ENCODE assay signal across 8 mouse cellular contexts in genomic region chr6:42323371-42324066, GRCm38 (mm10). TPM values are rescaled to one million over a fixed set of nuclear protein-coding genes. Genes with fewer than 3 reads are reported as not detected.
DNase-seq lines count a peak whose midpoint lies in the region; ATAC-seq and TF ChIP-seq lines count a peak whose summit lies in the region.
"Had no signal": no experiment of that assay in that cellular context is flagged by ENCODE, and none has a peak within 500 bp of the region (broad histone marks: within the 10 kb centered on the region; RNA-seq: fewer than 3 reads in every experiment).

No protein-coding gene starts in this region.

- ATAC-seq in lung, postnatal 0 days = peak; percentile 34; the same call in 1 of the 2 replicates
- peak; percentile 55 for ATAC-seq in hindbrain, postnatal 0 days
- ATAC-seq in neural tube, embryonic 12.5 days (ENCODE audit: low FRiP score, low read depth) = peak; percentile 51
- no peak for ATAC-seq in inflammation-experienced regulatory T-cells, adult 6 months

- DNase-seq in lung, postnatal 0 days (ENCODE audit: low spot score) = no peak
- DNase-seq in lung, postnatal 14 days = no peak
- no peak for DNase-seq in embryonic facial prominence, embryonic 10.5 days (ENCODE audit: low spot score)
- DNase-seq in hindbrain, postnatal 0 days (ENCODE audit: low spot score) = peak; percentile 33
- no peak for DNase-seq in gastrocnemius, postnatal 14 days

- H3K9me3 ChIP-seq in lung, postnatal 0 days (ENCODE audit: low read length) = no peaks in the 10 kb centered on the region
- no peaks in the 10 kb centered on the region for H3K9me3 ChIP-seq in embryonic facial prominence, embryonic 10.5 days
- H3K9me3 ChIP-seq in hindbrain, postnatal 0 days (ENCODE audit: low read length) = no peaks in the 10 kb centered on the region
- H3K9me3 ChIP-seq in neural tube, embryonic 12.5 days = no peaks in the 10 kb centered on the region

- H3K4me2 ChIP-seq in lung, postnatal 0 days (replicated peaks; ENCODE audit: low read depth, low read length) = peak overlapping the region; percentile 89
- peak overlapping the region; percentile 85 for H3K4me2 ChIP-seq in hindbrain, postnatal 0 days (ENCODE audit: low read depth, low read length)
- H3K4me2 ChIP-seq in neural tube, embryonic 12.5 days (replicated peaks) = peak overlapping the region; percentile 87

- intact Hi-C loops in gastrocnemius, postnatal 14 days (cut with DNase I; ENCODE audit: low total_unique reads) = loop anchor here (10.0 kb wide), 1 partner anchor 99 kb away; no protein-coding TSS in a partner anchor

- no peak for TF ChIP-seq EP300 in lung, postnatal 0 days (IDR thresholded peaks at IDR 0.05)

- peaks cover 6% of the 10 kb centered on the region; the same call in 1 of the 2 replicates for H3K4me1 ChIP-seq in lung, postnatal 0 days (ENCODE audit: insufficient read depth, low read depth, low read length)
- H3K4me1 ChIP-seq in embryonic facial prominence, embryonic 10.5 days = peaks cover 24% of the 10 kb centered on the region
- H3K4me1 ChIP-seq in hindbrain, postnatal 0 days (ENCODE audit: insufficient read depth, low read length) = no peaks in the 10 kb centered on the region
- peaks cover 6% of the 10 kb centered on the region; the same call in 1 of the 2 replicates for H3K4me1 ChIP-seq in neural tube, embryonic 12.5 days

- H3K9ac ChIP-seq in lung, postnatal 0 days (replicated peaks; ENCODE audit: low read depth) = no peak overlapping the region
- H3K9ac ChIP-seq in hindbrain, postnatal 0 days (replicated peaks; ENCODE audit: low read length) = peak overlapping the region; percentile 82
- H3K9ac ChIP-seq in neural tube, embryonic 12.5 days = peak overlapping the region; percentile 85

- H3K27me3 ChIP-seq in lung, postnatal 0 days (replicated peaks; ENCODE audit: insufficient read depth, low read length) = peaks cover 17% of the 10 kb centered on the region; the same call in 1 of the 2 replicates
- H3K27me3 ChIP-seq in embryonic facial prominence, embryonic 10.5 days (replicated peaks; ENCODE audit: low read depth, poor library complexity, severe bottlenecking) = peaks cover 44% of the 10 kb centered on the region
- H3K27me3 ChIP-seq in hindbrain, postnatal 0 days (ENCODE audit: insufficient read depth, low read length) = no peaks in the 10 kb centered on the region
- H3K27me3 ChIP-seq in neural tube, embryonic 12.5 days (replicated peaks) = no peaks in the 10 kb centered on the region

- no peak overlapping the region for H3K27ac ChIP-seq in lung, postnatal 0 days (ENCODE audit: low read length)
- H3K27ac ChIP-seq in embryonic facial prominence, embryonic 10.5 days (replicated peaks) = peak overlapping the region; percentile 87
- H3K27ac ChIP-seq in hindbrain, postnatal 0 days = peak overlapping the region; percentile 78
- H3K27ac ChIP-seq in neural tube, embryonic 12.5 days = peak overlapping the region; percentile 87; the same call in 1 of the 2 replicates

- H3K36me3 ChIP-seq in lung, postnatal 0 days (ENCODE audit: insufficient read depth, low read length) = no peaks in the 10 kb centered on the region
- H3K36me3 ChIP-seq in embryonic facial prominence, embryonic 10.5 days (replicated peaks) = peaks cover 1% of the 10 kb centered on the region; the same call in 1 of the 2 replicates
- H3K36me3 ChIP-seq in hindbrain, postnatal 0 days (ENCODE audit: insufficient read depth, low read length) = peaks cover 9% of the 10 kb centered on the region; the same call in 1 of the 2 replicates
- peaks cover 15% of the 10 kb centered on the region; the same call in 1 of the 2 replicates for H3K36me3 ChIP-seq in neural tube, embryonic 12.5 days

- 2% methylated on average over 28 of the region's 28 CpGs for WGBS in lung, postnatal 0 days
- WGBS in embryonic facial prominence, embryonic 10.5 days = under 1% methylated on average over 28 of the region's 28 CpGs
- WGBS in hindbrain, postnatal 0 days = 0% methylated on average over 28 of the region's 28 CpGs
- WGBS in neural tube, embryonic 12.5 days = under 1% methylated on average over 28 of the region's 28 CpGs

- TF ChIP-seq CTCF in lung, postnatal 0 days (IDR thresholded peaks at IDR 0.05) = no peak
- no peak for TF ChIP-seq CTCF in hindbrain, postnatal 0 days (IDR thresholded peaks at IDR 0.05; ENCODE audit: low read depth)

- H3K4me3 ChIP-seq in lung, postnatal 0 days (ENCODE audit: low read depth, low read length) = peak overlapping the region; percentile 51
- peak overlapping the region; percentile 81 for H3K4me3 ChIP-seq in embryonic facial prominence, embryonic 10.5 days
- peak overlapping the region; percentile 72 for H3K4me3 ChIP-seq in hindbrain, postnatal 0 days (ENCODE audit: low read length)
- H3K4me3 ChIP-seq in neural tube, embryonic 12.5 days = peak overlapping the region; percentile 76

RNA-seq across cellular contexts. Expression of gene Fam131b, which starts 0.9 kb away (rescaled TPM):
- not detected in 2 replicates for polyA plus RNA-seq in lung, postnatal 0 days (2015; fragmentation: Nextera tagmentation; extraction: Ambion mirVana)
- polyA plus RNA-seq in embryonic facial prominence, embryonic 10.5 days (2016; fragmentation: Nextera tagmentation; extraction: Ambion mirVana) = 0.74 and 0.90 TPM in 2 replicates
- 56.5 and 61.6 TPM in 2 replicates for total RNA-seq in hindbrain, postnatal 0 days (2014; rRNA removed)
- 4.6 and 5.0 TPM in 2 replicates for polyA plus RNA-seq in hindbrain, postnatal 0 days (2015; fragmentation: Nextera tagmentation; extraction: Ambion mirVana)
- polyA plus RNA-seq in neural tube, embryonic 12.5 days (2016; fragmentation: Nextera tagmentation; extraction: Ambion mirVana) = 6.4 and 6.5 TPM in 2 replicates
- not detected for polyA plus RNA-seq in inflammation-experienced regulatory T-cells, adult 6 months (2017; shearing (Covaris generic))
- total RNA-seq in gastrocnemius, postnatal 14 days (2021) = under 1 TPM; 0.60 to 0.80 TPM
- total RNA-seq: common myeloid progenitor, adult 5-6 weeks had no signal

RNA-seq across cellular contexts. Expression of gene Zyx, which starts 25.9 kb away (rescaled TPM):
- 166 and 183 TPM in 2 replicates for polyA plus RNA-seq in lung, postnatal 0 days (2015; fragmentation: Nextera tagmentation; extraction: Ambion mirVana)
- 93.8 and 96.9 TPM in 2 replicates for polyA plus RNA-seq in embryonic facial prominence, embryonic 10.5 days (2016; fragmentation: Nextera tagmentation; extraction: Ambion mirVana)
- total RNA-seq in hindbrain, postnatal 0 days (2014; rRNA removed) = 62.6 and 63.9 TPM in 2 replicates
- polyA plus RNA-seq in hindbrain, postnatal 0 days (2015; fragmentation: Nextera tagmentation; extraction: Ambion mirVana) = 54.1 and 63.2 TPM in 2 replicates
- 71.4 and 77.5 TPM in 2 replicates for polyA plus RNA-seq in neural tube, embryonic 12.5 days (2016; fragmentation: Nextera tagmentation; extraction: Ambion mirVana)
- 100 to 1,000 TPM in 1 of 3 experiments, 10 to 100 TPM in 2; 39.3 to 108 (median 40.8) TPM for polyA plus RNA-seq in inflammation-experienced regulatory T-cells, adult 6 months (2017; shearing (Covaris generic))
- 10 to 100 TPM; 35.2 to 40.9 TPM for total RNA-seq in gastrocnemius, postnatal 14 days (2021)

RNA-seq across cellular contexts. Expression of gene Clcn1, which starts 37.0 kb away (rescaled TPM):
- polyA plus RNA-seq in lung, postnatal 0 days (2015; fragmentation: Nextera tagmentation; extraction: Ambion mirVana) = 0.05 TPM in 1 of 2 replicates, not detected in the other
- 0.80 and 1.1 TPM in 2 replicates for polyA plus RNA-seq in embryonic facial prominence, embryonic 10.5 days (2016; fragmentation: Nextera tagmentation; extraction: Ambion mirVana)
- 2.0 and 3.5 TPM in 2 replicates for total RNA-seq in hindbrain, postnatal 0 days (2014; rRNA removed)
- 0.43 and 0.95 TPM in 2 replicates for polyA plus RNA-seq in hindbrain, postnatal 0 days (2015; fragmentation: Nextera tagmentation; extraction: Ambion mirVana)
- polyA plus RNA-seq in neural tube, embryonic 12.5 days (2016; fragmentation: Nextera tagmentation; extraction: Ambion mirVana) = 1.5 and 1.9 TPM in 2 replicates
- not detected for polyA plus RNA-seq in inflammation-experienced regulatory T-cells, adult 6 months (2017; shearing (Covaris generic))
- 10 to 100 TPM; 91.9 to 94.4 TPM for total RNA-seq in gastrocnemius, postnatal 14 days (2021)
- total RNA-seq: common myeloid progenitor, adult 5-6 weeks had no signal

RNA-seq across cellular contexts. Expression of gene Epha1, which starts 49.5 kb away (rescaled TPM):
- 21.8 TPM in 2 replicates for polyA plus RNA-seq in lung, postnatal 0 days (2015; fragmentation: Nextera tagmentation; extraction: Ambion mirVana)
- 3.9 and 5.1 TPM in 2 replicates for polyA plus RNA-seq in embryonic facial prominence, embryonic 10.5 days (2016; fragmentation: Nextera tagmentation; extraction: Ambion mirVana)
- 0.37 and 0.40 TPM in 2 replicates for total RNA-seq in hindbrain, postnatal 0 days (2014; rRNA removed)
- 0.64 and 0.66 TPM in 2 replicates for polyA plus RNA-seq in hindbrain, postnatal 0 days (2015; fragmentation: Nextera tagmentation; extraction: Ambion mirVana)
- polyA plus RNA-seq in neural tube, embryonic 12.5 days (2016; fragmentation: Nextera tagmentation; extraction: Ambion mirVana) = 0.96 and 1.3 TPM in 2 replicates
- polyA plus RNA-seq in inflammation-experienced regulatory T-cells, adult 6 months (2017; shearing (Covaris generic)) = under 1 TPM; 0.19 to 0.69 (median 0.67) TPM
- total RNA-seq in gastrocnemius, postnatal 14 days (2021) = under 1 TPM; 0.07 to 0.21 TPM
- total RNA-seq: common myeloid progenitor, adult 5-6 weeks had no signal

RNA-seq across cellular contexts. Expression of gene Casp2, which starts 58.7 kb away (rescaled TPM):
- polyA plus RNA-seq in lung, postnatal 0 days (2015; fragmentation: Nextera tagmentation; extraction: Ambion mirVana) = 29.0 and 33.1 TPM in 2 replicates
- polyA plus RNA-seq in embryonic facial prominence, embryonic 10.5 days (2016; fragmentation: Nextera tagmentation; extraction: Ambion mirVana) = 79.5 and 85.3 TPM in 2 replicates
- 31.7 and 43.0 TPM in 2 replicates for total RNA-seq in hindbrain, postnatal 0 days (2014; rRNA removed)
- 20.3 and 22.2 TPM in 2 replicates for polyA plus RNA-seq in hindbrain, postnatal 0 days (2015; fragmentation: Nextera tagmentation; extraction: Ambion mirVana)
- polyA plus RNA-seq in neural tube, embryonic 12.5 days (2016; fragmentation: Nextera tagmentation; extraction: Ambion mirVana) = 57.2 and 58.8 TPM in 2 replicates
- 10 to 100 TPM; 46.6 to 55.8 (median 52.1) TPM for polyA plus RNA-seq in inflammation-experienced regulatory T-cells, adult 6 months (2017; shearing (Covaris generic))
- 1 to 10 TPM; 6.7 to 7.6 TPM for total RNA-seq in gastrocnemius, postnatal 14 days (2021)
